Mouse (Mus musculus): ENCODE measurements around the gene Zc3h10. TPM values are rescaled to one million over a fixed set of nuclear protein-coding genes. Genes with fewer than 3 reads are reported as not detected.

Gene Zc3h10
- polyA plus RNA-seq, 1 experiment from 2014 or later = 16.2 TPM

GRCm38 (mm10) chr10:128503532-128503931 is 44.0 kb downstream of the Zc3h10 start:
- WGBS = 70% methylated on average over 8 of the region's 8 CpGs
- Histone ChIP-seq H3K27ac (no peak overlapping the region), H3K9ac (no peak overlapping the region)

DNA sequence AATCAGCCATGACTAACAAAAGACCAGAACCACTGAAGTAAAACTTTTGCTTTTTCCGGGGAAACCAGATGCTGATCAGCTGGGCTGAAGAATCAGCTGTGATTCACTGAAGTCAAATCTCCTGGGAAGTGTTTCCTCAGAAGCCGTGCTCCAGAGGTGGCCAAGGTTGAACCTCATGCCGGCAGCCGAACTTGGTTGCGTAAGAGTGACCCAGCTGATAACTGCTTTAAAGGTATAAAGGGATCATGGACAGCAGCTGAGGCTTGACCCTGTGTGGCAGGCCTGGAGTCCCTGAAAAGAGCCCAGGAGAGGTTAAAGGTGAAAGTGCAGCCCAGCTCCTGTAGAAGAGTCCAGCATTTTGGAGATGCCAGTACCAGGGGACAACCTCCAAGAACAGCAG is 45.2 kb downstream of the Zc3h10 start:
- no peaks in the 10 kb centered on the region for H3K9me3 ChIP-seq (replicated peaks)
- ATAC-seq (replicated peaks; ENCODE audit: low FRiP score) = no peak
- H3K4me3 ChIP-seq (replicated peaks) = no peak overlapping the region
- H3K36me3 ChIP-seq = no peaks in the 10 kb centered on the region
- 71% methylated on average over 5 of the region's 5 CpGs for WGBS
- no peaks in the 10 kb centered on the region for H3K27me3 ChIP-seq
- no peak overlapping the region for H3K27ac ChIP-seq
- peaks cover 28% of the 10 kb centered on the region for H3K4me1 ChIP-seq
- H3K4me2 ChIP-seq = no peak overlapping the region
- no peak overlapping the region for H3K9ac ChIP-seq

More at GRCm38 (mm10) chr10:128503532-128503931, 44.0 kb downstream of the Zc3h10 start:
- Histone ChIP-seq H3K27me3 (no peaks in the 10 kb centered on the region), H3K4me2 (no peak overlapping the region), H3K4me1 (peaks cover 17% of the 10 kb centered on the region), H3K4me3 (replicated peaks) (no peak overlapping the region), H3K36me3 (no peaks in the 10 kb centered on the region; the same call in 1 of the 2 replicates), H3K9me3 (replicated peaks) (no peaks in the 10 kb centered on the region)
- ATAC-seq (replicated peaks; ENCODE audit: low FRiP score) = no peak

GRCm38 (mm10) chr10:128499116-128499671 is 48.4 kb downstream of the Zc3h10 start:
- no peaks in the 10 kb centered on the region for H3K9me3 ChIP-seq (replicated peaks)
- peak overlapping the region; percentile 32 for H3K9ac ChIP-seq
- peak overlapping the region; percentile 59 for H3K4me3 ChIP-seq (replicated peaks)
- peak; percentile 47 for ATAC-seq (replicated peaks; ENCODE audit: low FRiP score)
- under 1% methylated on average over 21 of the region's 21 CpGs for WGBS
- no peaks in the 10 kb centered on the region for H3K36me3 ChIP-seq
- peaks cover 41% of the 10 kb centered on the region for H3K4me1 ChIP-seq
- H3K27me3 ChIP-seq = no peaks in the 10 kb centered on the region
- peak overlapping the region; percentile 82 for H3K4me2 ChIP-seq
- H3K27ac ChIP-seq = peak overlapping the region; percentile 92

- Histone ChIP-seq H3K36me3 (no peaks in the 10 kb centered on the region), H3K9ac (peak within 1 kb of the TSS; percentile 32), H3K4me2 (peak within 1 kb of the TSS; percentile 82), H3K4me1 (peaks cover 41% of the 10 kb centered on the region), H3K4me3 (replicated peaks) (peak within 1 kb of the TSS; percentile 59), H3K27ac (peak within 1 kb of the TSS; percentile 92), H3K27me3 (no peaks in the 10 kb centered on the region), H3K9me3 (replicated peaks) (no peaks in the 10 kb centered on the region)
- under 1% methylated on average over 27 of the region's 27 CpGs for WGBS
- peak; percentile 91 for ATAC-seq (replicated peaks; ENCODE audit: low FRiP score)
These were observed 49.0 kb downstream of the Zc3h10 start, which contains the start of gene Myl6b for GRCm38 (mm10) chr10:128498590-128498989. Gene Myl6b, minus strand, starts transcription at chr10:128498685.

GRCm38 (mm10) chr10:128497134-128497737 is 50.3 kb downstream of the Zc3h10 start:
- Histone ChIP-seq H3K36me3 (no peaks in the 10 kb centered on the region), H3K27me3 (no peaks in the 10 kb centered on the region), H3K4me3 (replicated peaks) (no peak overlapping the region), H3K4me2 (no peak overlapping the region), H3K9ac (0 out of 2 replicates have a peak overlapping the region, but pooled peaks have one; percentile 7), H3K27ac (no peak overlapping the region), H3K4me1 (peaks cover 46% of the 10 kb centered on the region), H3K9me3 (replicated peaks) (no peaks in the 10 kb centered on the region)
- no peak for ATAC-seq (replicated peaks; ENCODE audit: low FRiP score)
- WGBS = 36% methylated on average over 6 of the region's 6 CpGs

DNA sequence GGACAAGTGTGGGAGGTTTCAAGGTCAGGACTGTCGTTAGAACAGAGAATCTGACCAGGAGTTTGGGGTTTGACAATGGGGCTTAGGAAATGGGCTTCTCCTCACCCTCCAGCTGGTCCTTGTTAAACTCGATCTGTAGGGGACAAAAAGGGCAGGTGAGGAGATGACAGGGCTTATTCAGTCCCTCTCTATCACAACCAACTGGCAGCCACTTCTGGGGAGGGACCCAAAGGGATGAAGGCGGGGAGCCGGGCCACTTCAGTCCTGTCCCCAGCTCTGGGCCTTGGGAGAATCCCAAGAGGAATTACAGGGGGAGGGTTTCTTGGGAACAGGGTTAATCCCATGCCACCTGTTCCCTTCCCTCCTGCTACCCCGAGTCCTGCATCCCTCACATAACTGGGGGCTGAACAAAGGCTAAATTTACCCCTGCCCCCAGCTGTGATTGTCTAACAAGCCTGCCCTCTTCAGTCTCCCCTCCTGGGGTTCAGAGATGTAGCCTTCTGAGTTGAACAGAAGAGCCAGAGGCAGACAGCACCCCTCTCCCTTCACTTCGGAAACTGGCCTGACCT is 51.0 kb downstream of the Zc3h10 start:
- no peak for ATAC-seq (replicated peaks; ENCODE audit: low FRiP score)
- Histone ChIP-seq H3K4me1 (peaks cover 53% of the 10 kb centered on the region), H3K4me3 (replicated peaks) (no peak overlapping the region), H3K36me3 (peaks cover 4% of the 10 kb centered on the region), H3K9ac (0 out of 2 replicates have a peak overlapping the region, but pooled peaks have one; percentile 6), H3K27ac (no peak overlapping the region), H3K27me3 (no peaks in the 10 kb centered on the region), H3K9me3 (replicated peaks) (no peaks in the 10 kb centered on the region), H3K4me2 (no peak overlapping the region)
- 22% methylated on average over 6 of the region's 6 CpGs for WGBS

- H3K27me3 ChIP-seq = no peaks in the 10 kb centered on the region
- no peak overlapping the region for H3K4me3 ChIP-seq (replicated peaks)
- H3K36me3 ChIP-seq = peaks cover 11% of the 10 kb centered on the region
- H3K9ac ChIP-seq = no peak overlapping the region
- no peak for ATAC-seq (replicated peaks; ENCODE audit: low FRiP score)
- WGBS = 75% methylated on average over 4 of the region's 4 CpGs
- no peak overlapping the region for H3K4me2 ChIP-seq
- no peak overlapping the region for H3K27ac ChIP-seq
- H3K4me1 ChIP-seq = peaks cover 60% of the 10 kb centered on the region
- no peaks in the 10 kb centered on the region for H3K9me3 ChIP-seq (replicated peaks)
These were observed 51.7 kb downstream of the Zc3h10 start for GRCm38 (mm10) chr10:128495903-128496302.

- 76% methylated on average over 2 of the region's 2 CpGs for WGBS
- H3K36me3 ChIP-seq = peaks cover 17% of the 10 kb centered on the region
- H3K9me3 ChIP-seq (replicated peaks) = no peaks in the 10 kb centered on the region
- 0 out of 2 replicates have a peak overlapping the region, but pooled peaks have one; percentile 100 for H3K27ac ChIP-seq
- peaks cover 66% of the 10 kb centered on the region for H3K4me1 ChIP-seq
- no peaks in the 10 kb centered on the region for H3K27me3 ChIP-seq
- no peak for ATAC-seq (replicated peaks; ENCODE audit: low FRiP score)
- 0 out of 2 replicates have a peak overlapping the region, but pooled peaks have one; percentile 83 for H3K9ac ChIP-seq
- peak overlapping the region; percentile 89 for H3K4me3 ChIP-seq (replicated peaks)
- H3K4me2 ChIP-seq = peak overlapping the region; percentile 83
These were observed 52.3 kb downstream of the Zc3h10 start for GRCm38 (mm10) chr10:128495270-128495669.

- no peaks in the 10 kb centered on the region for H3K27me3 ChIP-seq
- H3K4me3 ChIP-seq (replicated peaks) = peak overlapping the region; percentile 89
- H3K9ac ChIP-seq = peak overlapping the region; percentile 83
- H3K9me3 ChIP-seq (replicated peaks) = no peaks in the 10 kb centered on the region
- H3K27ac ChIP-seq = peak overlapping the region; percentile 100
- ATAC-seq (replicated peaks; ENCODE audit: low FRiP score) = no peak
- WGBS = 52% methylated on average over 11 of the region's 11 CpGs
- peaks cover 22% of the 10 kb centered on the region for H3K36me3 ChIP-seq
- peaks cover 67% of the 10 kb centered on the region for H3K4me1 ChIP-seq
- peak overlapping the region; percentile 83 for H3K4me2 ChIP-seq
These were observed 52.8 kb downstream of the Zc3h10 start for GRCm38 (mm10) chr10:128494667-128495245.

DNA sequence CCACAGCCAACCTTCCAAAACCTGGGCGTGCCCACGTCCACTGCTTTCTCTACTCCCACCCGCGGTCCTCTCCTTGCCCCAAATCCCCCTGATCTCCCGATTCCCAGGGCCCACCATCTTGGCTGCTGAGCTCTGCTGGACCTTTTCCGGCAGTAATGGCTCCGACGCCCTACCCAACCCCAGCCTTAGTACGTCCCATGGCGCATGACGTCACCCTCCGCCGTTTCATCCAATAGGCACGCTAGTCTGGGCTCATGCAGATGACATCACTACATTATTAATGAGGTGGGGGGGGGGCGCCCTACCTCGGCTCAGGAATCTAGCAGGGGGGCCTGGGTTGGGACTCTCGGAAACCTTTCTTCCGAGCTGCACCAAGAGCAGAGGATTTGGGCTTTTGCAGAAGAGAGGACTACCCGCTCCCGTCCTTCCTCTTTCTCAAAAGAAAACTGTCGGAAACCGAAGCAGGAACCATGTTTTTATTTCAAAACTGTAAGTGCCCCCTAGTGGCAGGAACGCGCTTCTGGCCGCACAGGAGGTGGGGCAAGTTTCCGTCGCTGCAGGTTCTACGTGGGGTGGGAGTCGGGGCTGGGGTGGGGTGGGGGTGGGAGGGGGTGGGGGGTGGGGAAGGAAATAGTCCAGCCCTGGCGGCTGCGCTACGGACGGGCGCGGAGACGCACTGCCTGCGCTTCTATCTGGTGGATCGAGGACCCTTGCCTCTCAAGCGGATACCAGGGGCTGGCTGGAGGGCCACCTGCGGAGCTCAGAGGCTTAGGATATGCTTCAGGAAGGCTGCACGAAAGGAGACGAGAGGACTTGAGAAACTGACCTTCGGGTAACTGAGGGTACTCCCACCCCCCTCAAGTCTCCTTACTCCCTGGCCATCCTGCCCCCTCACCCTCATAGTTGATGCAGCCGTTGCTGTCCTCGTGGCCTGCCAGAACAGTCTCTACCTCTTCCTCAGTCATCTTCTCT is 53.6 kb downstream of the Zc3h10 start, which contains the start of gene Myl6:
Gene Myl6, minus strand, starts transcription at position 451 of the 972 bp plus-strand sequence.
- Histone ChIP-seq H3K4me3 (replicated peaks) (peak within 1 kb of the TSS; percentile 89), H3K36me3 (peaks cover 30% of the 10 kb centered on the region), H3K27ac (peak within 1 kb of the TSS; percentile 100), H3K9ac (peak within 1 kb of the TSS; percentile 88), H3K27me3 (no peaks in the 10 kb centered on the region), H3K4me1 (peaks cover 66% of the 10 kb centered on the region), H3K9me3 (replicated peaks) (no peaks in the 10 kb centered on the region), H3K4me2 (peak within 1 kb of the TSS; percentile 83)
- under 1% methylated on average over 45 of the region's 45 CpGs for WGBS
- ATAC-seq (replicated peaks; ENCODE audit: low FRiP score) = peak; percentile 92

DNA sequence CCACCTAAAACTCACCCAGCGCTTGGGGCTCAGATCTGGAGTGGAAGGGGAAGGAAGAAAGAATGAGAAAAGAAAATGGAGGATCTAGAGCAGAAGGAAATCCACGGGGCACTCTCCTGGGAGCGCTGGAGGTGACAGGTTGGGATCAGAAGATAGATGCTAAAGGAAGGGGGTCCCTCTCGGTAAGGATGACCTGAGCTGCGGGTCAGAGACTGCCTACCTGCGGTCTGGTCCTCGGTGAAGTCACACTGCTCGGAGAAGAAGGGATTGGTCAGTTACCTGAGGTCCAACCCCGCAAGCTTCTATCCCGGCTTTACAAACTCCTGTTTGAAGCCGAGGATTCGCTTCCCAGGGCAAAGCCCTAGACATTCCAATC is 54.3 kb downstream of the Zc3h10 start:
- under 1% methylated on average over 12 of the region's 12 CpGs for WGBS
- Histone ChIP-seq H3K9me3 (replicated peaks) (no peaks in the 10 kb centered on the region), H3K27ac (peak overlapping the region; percentile 100), H3K36me3 (peaks cover 37% of the 10 kb centered on the region), H3K27me3 (no peaks in the 10 kb centered on the region), H3K9ac (peak overlapping the region; percentile 88), H3K4me3 (replicated peaks) (peak overlapping the region; percentile 89), H3K4me2 (peak overlapping the region; percentile 83), H3K4me1 (peaks cover 64% of the 10 kb centered on the region)
- ATAC-seq (replicated peaks; ENCODE audit: low FRiP score) = peak; percentile 38
